Mouse (Mus musculus) heart, embryonic 14.5 days (tissue): ENCODE data around the gene Gm13757. TPM values are rescaled to one million over a fixed set of nuclear protein-coding genes. Genes with fewer than 3 reads are reported as not detected.

Source experiments
- polyA plus RNA-seq: library from polyadenylated mRNA; unstranded; fragments of >200 nt; fragmentation: Nextera tagmentation; extraction: Ambion mirVana; gene quantifications from 2 replicates; pipeline ENCODE4 v1.2.1, GENCODE M21; 2014

Gene Gm13757
- polyA plus RNA-seq, 1 experiment from 2014 or later = not detected

Other genes starting within 250 kb of the Gm13757 start
- gene Olfr1170, start 220.8 kb downstream of the Gm13757 start, polyA plus RNA-seq = not detected in 2 replicates
- gene Olfr1173, start 169.3 kb downstream of the Gm13757 start, polyA plus RNA-seq = not detected in 2 replicates
- gene Olfr1174-ps, start 134.0 kb downstream of the Gm13757 start, polyA plus RNA-seq = not detected in 2 replicates
- gene Olfr1175-ps, start 121.9 kb downstream of the Gm13757 start, polyA plus RNA-seq = not detected in 2 replicates
- not detected in 2 replicates for gene Olfr1176, start 112.4 kb downstream of the Gm13757 start, polyA plus RNA-seq
- not detected in 2 replicates for gene Olfr1177-ps, start 102.6 kb downstream of the Gm13757 start, polyA plus RNA-seq
- gene Olfr1178, start 62.1 kb downstream of the Gm13757 start, polyA plus RNA-seq = not detected in 2 replicates
- gene Olfr1179, start 42.7 kb downstream of the Gm13757 start, polyA plus RNA-seq = not detected in 2 replicates
- gene Olfr1180, start 30.0 kb downstream of the Gm13757 start, polyA plus RNA-seq = not detected in 2 replicates
- not detected in 2 replicates for gene Olfr1181, start 23.0 kb downstream of the Gm13757 start, polyA plus RNA-seq
- not detected in 2 replicates for gene Olfr1183, start 5.7 kb upstream of the Gm13757 start, polyA plus RNA-seq
- not detected in 2 replicates for gene Olfr1184, start 34.5 kb upstream of the Gm13757 start, polyA plus RNA-seq
- gene Olfr1185-ps1, start 44.2 kb upstream of the Gm13757 start, polyA plus RNA-seq = not detected in 2 replicates
- gene Olfr1186, start 69.4 kb upstream of the Gm13757 start, polyA plus RNA-seq = not detected in 2 replicates
- not detected in 2 replicates for gene Olfr1188, start 107.8 kb upstream of the Gm13757 start, polyA plus RNA-seq
- not detected in 2 replicates for gene Olfr1189, start 137.3 kb upstream of the Gm13757 start, polyA plus RNA-seq
- not detected in 2 replicates for gene Olfr1191-ps1, start 191.4 kb upstream of the Gm13757 start, polyA plus RNA-seq
- not detected in 2 replicates for gene Olfr1192-ps1, start 199.4 kb upstream of the Gm13757 start, polyA plus RNA-seq
- gene Olfr1193, start 226.5 kb upstream of the Gm13757 start, polyA plus RNA-seq = not detected in 2 replicates
- gene Olfr1195, start 240.1 kb upstream of the Gm13757 start, polyA plus RNA-seq = not detected in 2 replicates